Mouse (Mus musculus): ENCODE measurements around the gene Ssxa1. TPM values are rescaled to one million over a fixed set of nuclear protein-coding genes. Genes with fewer than 3 reads are reported as not detected.
"Not testable (repeated sequence)": the region's sequence is repeated elsewhere in the genome, so short reads cannot be mapped to it uniquely, and the experiment has no call there.

Ssxa1 gene
- not detected in 2 replicates for polyA plus RNA-seq (2012; rRNA removed)
- polyA plus RNA-seq (2014; fragmentation: Nextera tagmentation; extraction: Ambion mirVana) = not detected in 2 replicates

DNA sequence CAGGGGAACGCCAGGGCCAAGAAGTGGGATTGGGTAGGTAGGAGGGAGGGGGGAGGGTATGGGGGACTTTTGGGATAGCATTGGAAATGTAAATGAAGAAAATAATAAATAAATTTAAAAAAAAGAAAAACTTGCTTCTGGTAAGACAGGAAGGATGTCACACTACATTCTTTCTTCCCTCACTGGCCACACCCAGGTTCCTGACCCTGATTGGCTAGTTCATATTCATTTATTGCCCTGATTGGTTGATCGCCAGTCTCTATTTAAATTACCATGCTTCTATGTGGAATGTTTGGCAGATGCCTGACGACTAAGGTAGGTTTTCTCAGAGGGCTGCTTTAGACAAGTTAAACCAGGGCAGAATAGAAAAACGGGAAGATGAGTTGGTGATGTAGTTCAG is at the start of gene Ssxa1:
TSS of gene Ssxa1 (plus strand) at position 301 of the 400 bp plus-strand sequence.
- Histone ChIP-seq H3K27me3 (ENCODE audit: control insufficient read depth, insufficient read depth, low read length) (no peaks in the 10 kb centered on the region), H3K4me1 (ENCODE audit: control insufficient read depth, insufficient read depth, low read length) (no peaks in the 10 kb centered on the region), H3K4me2 (replicated peaks; ENCODE audit: low read depth, low read length, severe bottlenecking) (no peak within 1 kb of the TSS), H3K27ac (replicated peaks; ENCODE audit: low read depth, low read length) (no peak within 1 kb of the TSS), H3K9me3 (ENCODE audit: control insufficient read depth, low read length) (no peaks in the 10 kb centered on the region), H3K36me3 (ENCODE audit: control insufficient read depth, insufficient read depth, low read length) (no peaks in the 10 kb centered on the region), H3K4me3 (replicated peaks; ENCODE audit: low read length) (no peak within 1 kb of the TSS), H3K9ac (ENCODE audit: low read depth, low read length, severe bottlenecking) (no peak within 1 kb of the TSS)
- ATAC-seq (ENCODE audit: low FRiP score, low read depth) (no peak), DNase-seq (ENCODE audit: low spot score) (no peak)
- TF ChIP-seq POLR2A (IDR thresholded peaks at IDR 0.05; ENCODE audit: borderline replicate concordance, extremely low read depth, insufficient read depth, insufficient read length) = no peak
- 76% methylated on average over 4 of the region's 4 CpGs for whole genome bisulfite sequencing

DNA sequence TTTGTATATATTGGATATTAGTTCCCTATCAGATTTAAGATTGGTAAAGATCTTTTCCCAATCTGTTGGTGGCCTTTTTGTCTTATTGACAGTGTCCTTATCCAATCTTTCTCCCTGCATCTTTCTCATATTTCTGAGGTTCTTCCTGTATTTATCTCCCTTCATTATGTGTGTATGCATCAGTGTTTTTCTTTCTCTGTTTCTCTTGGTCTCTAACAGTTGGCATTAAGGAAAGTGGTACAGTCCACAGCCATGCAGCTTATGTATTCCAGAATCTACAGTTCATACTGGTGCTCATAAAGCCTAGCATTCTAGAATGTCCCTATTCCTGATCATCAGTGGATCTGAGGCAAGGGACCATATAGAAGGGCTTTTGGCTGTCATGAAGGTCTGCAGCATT is 47.5 kb upstream of the Ssxa1 start, which contains the start of gene Spaca5:
TSS of gene Spaca5 (plus strand) at position 301 of the 400 bp plus-strand sequence.
- Histone ChIP-seq H3K27me3 (ENCODE audit: control insufficient read depth, insufficient read depth, low read length) (no peaks in the 10 kb centered on the region), H3K36me3 (ENCODE audit: control insufficient read depth, insufficient read depth, low read length) (no peaks in the 10 kb centered on the region), H3K4me2 (replicated peaks; ENCODE audit: low read depth, low read length, severe bottlenecking) (no peak within 1 kb of the TSS), H3K27ac (replicated peaks; ENCODE audit: low read depth, low read length) (no peak within 1 kb of the TSS), H3K9ac (ENCODE audit: low read depth, low read length, severe bottlenecking) (no peak within 1 kb of the TSS), H3K4me1 (ENCODE audit: control insufficient read depth, insufficient read depth, low read length) (no peaks in the 10 kb centered on the region), H3K4me3 (replicated peaks; ENCODE audit: low read length) (no peak within 1 kb of the TSS), H3K9me3 (ENCODE audit: control insufficient read depth, low read length) (no peaks in the 10 kb centered on the region)
- ATAC-seq (ENCODE audit: low FRiP score, low read depth) (no peak), DNase-seq (ENCODE audit: low spot score) (no peak)
- no peak for TF ChIP-seq POLR2A (IDR thresholded peaks at IDR 0.05; ENCODE audit: borderline replicate concordance, extremely low read depth, insufficient read depth, insufficient read length)

DNA sequence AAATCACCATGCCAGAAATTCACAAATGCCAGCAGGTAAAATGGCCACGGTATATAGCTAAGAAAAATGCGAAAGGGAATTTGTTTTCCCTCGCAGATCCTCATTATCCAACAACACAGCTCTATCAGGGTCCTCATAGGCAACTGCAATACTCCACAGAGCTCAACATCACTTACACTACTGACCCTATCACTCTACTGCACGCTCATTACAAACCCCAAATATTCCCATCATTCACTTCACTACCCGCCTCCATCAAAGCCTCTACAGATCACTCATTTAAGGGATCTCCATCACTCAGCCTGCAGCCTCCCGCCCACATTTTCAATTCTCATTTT is 27.0 kb upstream of the Ssxa1 start:
- Histone ChIP-seq H3K36me3 (ENCODE audit: control insufficient read depth, insufficient read depth, low read length) (no peaks in the 10 kb centered on the region), H3K27me3 (ENCODE audit: control insufficient read depth, insufficient read depth, low read length) (no peaks in the 10 kb centered on the region), H3K4me3 (replicated peaks; ENCODE audit: low read length) (peak overlapping the region; percentile 41), H3K4me1 (ENCODE audit: control insufficient read depth, insufficient read depth, low read length) (no peaks in the 10 kb centered on the region), H3K9me3 (ENCODE audit: control insufficient read depth, low read length) (no peaks in the 10 kb centered on the region), H3K4me2 (replicated peaks; ENCODE audit: low read depth, low read length, severe bottlenecking) (peak overlapping the region; percentile 49), H3K9ac (ENCODE audit: low read depth, low read length, severe bottlenecking) (peak overlapping the region; percentile 32), H3K27ac (replicated peaks; ENCODE audit: low read depth, low read length) (no peak overlapping the region)
- 31% methylated on average over 6 of the region's 6 CpGs for WGBS
- ATAC-seq (ENCODE audit: low FRiP score, low read depth) (no peak; the same call in 1 of the 2 replicates), DNase-seq (ENCODE audit: low spot score) (no peak)
- TF ChIP-seq POLR2A (IDR thresholded peaks at IDR 0.05; ENCODE audit: borderline replicate concordance, extremely low read depth, insufficient read depth, insufficient read length) = no peak

DNA sequence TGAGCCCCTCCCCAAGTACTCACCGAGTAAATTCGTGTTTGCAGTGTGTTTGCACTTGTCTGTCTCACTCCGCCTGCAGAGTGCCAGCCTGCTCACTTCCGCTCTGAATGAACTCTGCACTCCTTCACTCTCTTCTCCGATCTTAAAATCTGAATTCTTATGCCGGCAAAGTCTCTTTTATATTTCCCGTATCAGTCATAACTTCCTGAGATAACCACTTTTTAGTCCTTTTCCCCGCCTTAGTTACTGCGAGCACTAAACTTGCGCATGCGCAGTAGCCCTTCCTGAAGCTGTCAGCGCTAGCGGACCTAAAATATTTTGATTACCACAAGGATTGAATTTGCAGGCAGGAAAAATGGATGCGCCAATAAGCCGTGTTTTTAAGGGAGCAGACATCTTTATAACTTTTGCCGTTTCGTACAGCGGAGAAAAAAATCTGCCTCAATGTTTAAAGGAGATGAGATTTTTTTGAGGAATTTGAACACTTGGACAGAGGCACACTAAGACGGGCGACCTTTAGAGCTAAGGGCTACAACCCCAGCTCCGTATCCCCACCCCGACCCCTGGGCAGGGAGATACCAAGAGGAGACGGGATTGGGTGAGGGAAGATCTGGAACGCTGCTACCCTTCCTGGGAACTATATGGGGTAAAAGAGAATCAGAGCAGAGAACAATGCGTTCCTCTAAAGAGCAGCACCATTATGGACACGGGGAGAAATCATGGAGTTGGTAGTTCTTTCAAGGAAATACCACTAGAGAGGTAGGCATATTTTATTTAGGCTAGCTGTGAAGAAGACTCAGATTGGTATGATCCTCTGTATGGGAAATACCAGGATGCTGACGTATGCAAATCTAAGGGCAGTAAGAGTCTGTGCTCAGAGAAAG is 26.4 kb upstream of the Ssxa1 start, which contains the start of gene Zfp300:
TSS of gene Zfp300 (minus strand) at position 545 of the 884 bp plus-strand sequence.
- H3K9me3 ChIP-seq (ENCODE audit: control insufficient read depth, low read length) = no peaks in the 10 kb centered on the region
- ATAC-seq (ENCODE audit: low FRiP score, low read depth) (peak; percentile 83), DNase-seq (ENCODE audit: low spot score) (peak; percentile 81)
- no peaks in the 10 kb centered on the region for H3K4me1 ChIP-seq (ENCODE audit: control insufficient read depth, insufficient read depth, low read length)
- peak within 1 kb of the TSS; percentile 43 for H3K9ac ChIP-seq (ENCODE audit: low read depth, low read length, severe bottlenecking)
- peak within 1 kb of the TSS; percentile 41 for H3K4me3 ChIP-seq (replicated peaks; ENCODE audit: low read length)
- peak within 1 kb of the TSS; percentile 49 for H3K4me2 ChIP-seq (replicated peaks; ENCODE audit: low read depth, low read length, severe bottlenecking)
- TF ChIP-seq POLR2A (IDR thresholded peaks at IDR 0.05; ENCODE audit: borderline replicate concordance, extremely low read depth, insufficient read depth, insufficient read length) = no peak
- H3K36me3 ChIP-seq (ENCODE audit: control insufficient read depth, insufficient read depth, low read length) = no peaks in the 10 kb centered on the region
- no peaks in the 10 kb centered on the region for H3K27me3 ChIP-seq (ENCODE audit: control insufficient read depth, insufficient read depth, low read length)
- 28% methylated on average over 27 of the region's 27 CpGs for WGBS
- H3K27ac ChIP-seq (replicated peaks; ENCODE audit: low read depth, low read length) = peak within 1 kb of the TSS; percentile 73

DNA sequence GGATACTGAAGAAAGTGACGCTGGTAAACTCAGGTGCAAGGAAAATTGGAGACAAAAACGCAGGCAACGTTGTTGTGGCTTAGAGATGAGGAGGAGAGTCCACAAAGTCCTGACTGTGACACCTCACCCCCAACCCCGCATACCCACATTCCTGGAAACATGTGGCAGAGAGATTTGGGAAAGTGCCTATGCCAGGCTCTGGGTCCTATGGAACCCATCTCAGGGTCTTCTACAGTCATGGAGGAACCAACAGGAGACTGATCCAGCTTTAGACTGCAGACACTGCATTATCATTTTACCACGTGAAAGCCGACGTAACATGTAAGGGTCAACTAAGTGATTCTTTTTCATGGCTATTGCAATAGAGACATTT is 25.8 kb upstream of the Ssxa1 start:
- H3K4me2 ChIP-seq (replicated peaks; ENCODE audit: low read depth, low read length, severe bottlenecking) = peak overlapping the region; percentile 49
- H3K9ac ChIP-seq (ENCODE audit: low read depth, low read length, severe bottlenecking) = 0 out of 2 replicates have a peak overlapping the region, but pooled peaks have one; percentile 43
- no peak for DNase-seq (ENCODE audit: low spot score)
- H3K4me3 ChIP-seq (replicated peaks; ENCODE audit: low read length) = peak overlapping the region; percentile 41
- ATAC-seq (ENCODE audit: low FRiP score, low read depth) = no peak
- TF ChIP-seq POLR2A (IDR thresholded peaks at IDR 0.05; ENCODE audit: borderline replicate concordance, extremely low read depth, insufficient read depth, insufficient read length) = no peak
- WGBS = 51% methylated on average over 7 of the region's 7 CpGs
- H3K27ac ChIP-seq (replicated peaks; ENCODE audit: low read depth, low read length) = peak overlapping the region; percentile 73; the same call in 1 of the 2 replicates
- H3K27me3 ChIP-seq (ENCODE audit: control insufficient read depth, insufficient read depth, low read length) = no peaks in the 10 kb centered on the region
- H3K9me3 ChIP-seq (ENCODE audit: control insufficient read depth, low read length) = no peaks in the 10 kb centered on the region
- H3K36me3 ChIP-seq (ENCODE audit: control insufficient read depth, insufficient read depth, low read length) = no peaks in the 10 kb centered on the region
- no peaks in the 10 kb centered on the region for H3K4me1 ChIP-seq (ENCODE audit: control insufficient read depth, insufficient read depth, low read length)

DNA sequence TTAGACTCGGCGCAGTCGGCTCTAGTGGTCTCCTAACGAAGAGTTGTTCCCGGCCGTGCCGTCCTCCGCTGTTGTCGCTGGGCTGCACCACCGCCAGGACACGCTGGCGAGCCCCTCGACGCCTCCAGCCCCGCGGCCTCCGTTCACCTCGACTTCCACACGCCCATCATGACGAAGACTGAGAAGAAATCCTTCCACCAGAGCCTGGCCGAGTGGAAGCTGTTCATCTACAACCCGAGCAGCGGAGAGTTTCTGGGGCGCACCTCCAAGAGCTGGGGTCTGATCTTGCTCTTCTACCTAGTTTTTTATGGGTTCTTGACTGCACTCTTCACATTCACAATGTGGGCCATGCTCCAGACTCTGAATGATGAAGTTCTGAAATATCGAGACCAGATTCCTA is 31.1 kb downstream of the Ssxa1 start:
- not testable (repeated sequence) for ATAC-seq (ENCODE audit: low FRiP score, low read depth); H3K4me3 ChIP-seq (replicated peaks; ENCODE audit: low read length); H3K36me3 ChIP-seq (ENCODE audit: control insufficient read depth, insufficient read depth, low read length); H3K4me2 ChIP-seq (replicated peaks; ENCODE audit: low read depth, low read length, severe bottlenecking); H3K9ac ChIP-seq (ENCODE audit: low read depth, low read length, severe bottlenecking); H3K27me3 ChIP-seq (ENCODE audit: control insufficient read depth, insufficient read depth, low read length); H3K27ac ChIP-seq (replicated peaks; ENCODE audit: low read depth, low read length); DNase-seq (ENCODE audit: low spot score); H3K9me3 ChIP-seq (ENCODE audit: control insufficient read depth, low read length); H3K4me1 ChIP-seq (ENCODE audit: control insufficient read depth, insufficient read depth, low read length)
- WGBS = 95% methylated on average over 21 of the region's 25 CpGs
